Mouse (Mus musculus): Measurements from ENCODE around the gene St14.

GRCm38 (mm10) chr9:31148135-31148534 lies 16.5 kb upstream of the St14 start:
- TF ChIP-seq HCFC1 (IDR thresholded peaks at IDR 0.05; ENCODE audit: borderline replicate concordance, insufficient read depth, low read length) (no peak), MAFK (IDR thresholded peaks at IDR 0.05; ENCODE audit: insufficient read depth, low read depth, low read length) (0 out of 2 replicates have a peak, but pooled peaks have one; percentile 22), CHD2 (IDR thresholded peaks at IDR 0.05; ENCODE audit: low read depth, low read length) (no peak)
